Mouse (Mus musculus) liver, embryonic 16.5 days (tissue): Measurements from ENCODE around the gene Chchd6. TPM values are rescaled to one million over a fixed set of nuclear protein-coding genes. Genes with fewer than 3 reads are reported as not detected.

Source experiments
- ATAC-seq: fragments of 200-750 bp; cut with Nextera tagmentation; 2 replicates; pipeline ENCODE4 v1.8.0; 2017; ENCODE audit warnings: low read depth, mild to moderate bottlenecking, moderate number of reproducible peaks, moderate library complexity
- H3K27ac ChIP-seq: fragments of 300-500 bp; sonication (generic); 2 replicates; pipeline ENCODE4 v1.5.1; 2014; ENCODE audit warnings: mild to moderate bottlenecking, low read length
- H3K27me3 ChIP-seq: fragments of 300-500 bp; sonication (generic); 2 replicates; pipeline ENCODE4 v1.6.1; 2014; ENCODE audit warnings: low read depth, low read length, mixed read lengths; ENCODE audit not compliant: control insufficient read depth, insufficient read depth
- H3K36me3 ChIP-seq: fragments of 300-500 bp; sonication (generic); 2 replicates; pipeline ENCODE4 v1.6.1; 2014; ENCODE audit warnings: mild to moderate bottlenecking; ENCODE audit not compliant: control insufficient read depth, insufficient read depth
- H3K4me1 ChIP-seq: fragments of 300-500 bp; sonication (generic); 2 replicates; pipeline ENCODE4 v1.6.1; 2014; ENCODE audit warnings: low read depth, low read length, mixed read lengths; ENCODE audit not compliant: control insufficient read depth
- H3K4me2 ChIP-seq: fragments of 300-500 bp; sonication (generic); 2 replicates; pipeline ENCODE4 v1.6.1; 2014; ENCODE audit warnings: low read depth, low read length, mixed read lengths
- H3K4me3 ChIP-seq: fragments of 300-500 bp; sonication (generic); 2 replicates; pipeline ENCODE4 v1.5.1; 2014; ENCODE audit warnings: low read depth, mild to moderate bottlenecking, low read length
- H3K9ac ChIP-seq: fragments of 300-500 bp; sonication (generic); 2 replicates; pipeline ENCODE4 v1.6.1; 2014; ENCODE audit warnings: low read depth, low read length
- H3K9me3 ChIP-seq: fragments of 300-500 bp; sonication (generic); replicated peaks from 2 replicates; pipeline ENCODE4 v1.6.1; 2016; ENCODE audit warnings: low read length; ENCODE audit not compliant: control insufficient read depth
- WGBS: fragments of 180-500 bp; shearing (Covaris S2); extraction: QIAGEN DNeasy Blood & Tissue Kit; methylation state at CpG from one replicate; pipeline ENCODE4 v1.1.7; 2014; ENCODE audit not compliant: insufficient replicate concordance; 5-methylcytosine and 5-hydroxymethylcytosine counted together
- polyA plus RNA-seq: library from polyadenylated mRNA; unstranded; fragments of >200 nt; fragmentation: Nextera tagmentation; extraction: Ambion mirVana; gene quantifications from 2 replicates; pipeline ENCODE4 v1.2.1, GENCODE M21; 2015

Gene Chchd6
- polyA plus RNA-seq, 1 experiment from 2014 or later, result 11.8 TPM

DNA sequence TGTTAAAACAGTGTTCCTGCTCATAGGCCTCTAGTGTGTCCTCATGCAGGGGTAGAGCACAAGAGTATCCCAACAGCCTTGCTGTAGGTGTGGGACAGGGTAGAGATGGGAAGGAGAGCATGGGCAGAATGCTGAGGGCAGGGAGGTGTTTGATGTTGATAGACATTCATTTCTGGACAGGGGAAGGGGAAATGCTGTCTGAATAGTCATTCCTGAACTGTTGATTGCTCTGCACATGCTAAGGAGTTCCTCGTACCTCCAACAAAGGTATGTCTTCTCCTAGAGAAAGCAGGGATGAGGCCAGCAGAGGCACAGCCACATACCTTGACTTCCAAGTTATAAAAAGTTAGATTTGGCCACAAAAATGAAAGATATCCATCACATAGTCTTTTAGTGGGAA, 95.5 kb downstream of the Chchd6 start:
- 62% methylated on average over 1 of the region's 1 CpGs for WGBS
- Histone ChIP-seq H3K36me3 (no peaks in the 10 kb centered on the region), H3K4me3 (no peak overlapping the region), H3K27me3 (no peaks in the 10 kb centered on the region), H3K4me1 (no peaks in the 10 kb centered on the region), H3K27ac (no peak overlapping the region), H3K9me3 (no peaks in the 10 kb centered on the region), H3K9ac (no peak overlapping the region), H3K4me2 (no peak overlapping the region)
- no peak for ATAC-seq

DNA sequence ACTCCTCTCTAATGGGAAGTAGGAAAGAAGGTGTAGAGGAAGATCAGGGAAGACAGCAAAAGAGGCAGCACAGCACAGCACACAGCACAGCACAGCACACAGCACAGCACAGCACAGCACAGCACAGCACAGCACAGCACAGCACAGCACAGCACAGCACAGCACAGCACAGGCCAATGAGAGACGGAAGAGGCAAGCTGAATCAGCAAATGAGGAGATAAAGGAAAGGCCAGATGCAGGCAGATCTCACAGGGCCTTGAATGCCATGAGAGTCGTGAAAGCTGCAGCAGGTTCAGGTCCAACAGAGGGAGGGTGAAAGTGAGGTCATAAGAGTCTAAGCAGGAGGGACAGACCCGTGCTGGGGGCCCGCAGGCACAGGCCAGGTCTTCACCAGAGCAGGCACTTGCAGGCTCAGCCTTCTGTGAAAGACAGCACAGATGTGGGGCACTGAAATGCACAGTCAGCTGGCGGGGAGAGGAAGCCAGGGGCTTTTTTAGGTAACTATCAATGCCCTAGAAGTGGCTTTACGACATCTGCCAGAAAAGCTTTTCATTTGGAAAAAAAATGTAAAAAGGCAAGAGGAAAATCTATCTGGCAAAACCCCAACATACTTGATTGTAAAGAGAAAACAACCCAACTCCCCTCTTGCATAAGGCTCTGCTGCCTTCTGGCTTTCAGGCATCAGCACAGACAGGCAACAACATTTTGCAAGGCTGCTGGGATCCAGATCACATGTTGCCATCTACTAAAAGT, 96.5 kb downstream of the Chchd6 start:
- H3K9ac ChIP-seq, result no peak overlapping the region
- H3K27me3 ChIP-seq, result no peaks in the 10 kb centered on the region
- no peak overlapping the region for H3K4me3 ChIP-seq
- no peaks in the 10 kb centered on the region for H3K4me1 ChIP-seq
- no peak overlapping the region for H3K27ac ChIP-seq
- no peaks in the 10 kb centered on the region for H3K36me3 ChIP-seq
- no peak overlapping the region for H3K4me2 ChIP-seq
- no peak for ATAC-seq
- no peaks in the 10 kb centered on the region for H3K9me3 ChIP-seq
- 41% methylated on average over 6 of the region's 6 CpGs for WGBS

DNA sequence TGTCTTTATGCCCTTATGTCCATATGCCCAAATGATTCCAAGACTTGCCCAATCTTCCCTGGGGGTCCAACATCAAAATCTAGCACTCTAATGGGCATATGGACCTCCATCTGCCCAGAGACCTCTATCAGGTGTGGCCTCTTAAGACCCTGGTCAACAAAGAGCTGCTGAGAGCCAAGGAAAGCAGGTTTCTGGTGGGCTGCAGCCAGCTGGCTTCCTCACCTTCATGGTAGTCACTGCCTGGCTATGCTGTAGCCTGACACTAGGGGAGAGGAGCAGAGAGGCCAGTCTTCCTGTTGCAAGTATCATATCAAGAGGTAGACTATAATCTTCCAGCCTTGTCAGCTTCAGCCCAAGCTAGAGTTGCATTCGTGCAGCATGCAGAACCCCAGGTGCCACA, 98.5 kb downstream of the Chchd6 start:
- Histone ChIP-seq H3K4me2 (no peak overlapping the region), H3K9ac (no peak overlapping the region), H3K36me3 (no peaks in the 10 kb centered on the region), H3K4me1 (no peaks in the 10 kb centered on the region), H3K4me3 (no peak overlapping the region), H3K27me3 (no peaks in the 10 kb centered on the region), H3K9me3 (no peaks in the 10 kb centered on the region), H3K27ac (no peak overlapping the region)
- ATAC-seq, result no peak
- 64% methylated on average over 1 of the region's 1 CpGs for WGBS

- no peak overlapping the region for H3K9ac ChIP-seq
- H3K9me3 ChIP-seq, result no peaks in the 10 kb centered on the region
- H3K4me3 ChIP-seq, result no peak overlapping the region
- no peak for ATAC-seq
- H3K36me3 ChIP-seq, result no peaks in the 10 kb centered on the region
- no peak overlapping the region for H3K4me2 ChIP-seq
- no peak overlapping the region for H3K27ac ChIP-seq
- no peaks in the 10 kb centered on the region for H3K27me3 ChIP-seq
- 37% methylated on average over 4 of the region's 4 CpGs for WGBS
- H3K4me1 ChIP-seq, result no peaks in the 10 kb centered on the region
Observed at GRCm38 (mm10) chr6:89492368-89492767, 103.1 kb downstream of the Chchd6 start.

- H3K27ac ChIP-seq, result no peak overlapping the region
Observed at GRCm38 (mm10) chr6:89490369-89490768, 105.1 kb downstream of the Chchd6 start.

DNA sequence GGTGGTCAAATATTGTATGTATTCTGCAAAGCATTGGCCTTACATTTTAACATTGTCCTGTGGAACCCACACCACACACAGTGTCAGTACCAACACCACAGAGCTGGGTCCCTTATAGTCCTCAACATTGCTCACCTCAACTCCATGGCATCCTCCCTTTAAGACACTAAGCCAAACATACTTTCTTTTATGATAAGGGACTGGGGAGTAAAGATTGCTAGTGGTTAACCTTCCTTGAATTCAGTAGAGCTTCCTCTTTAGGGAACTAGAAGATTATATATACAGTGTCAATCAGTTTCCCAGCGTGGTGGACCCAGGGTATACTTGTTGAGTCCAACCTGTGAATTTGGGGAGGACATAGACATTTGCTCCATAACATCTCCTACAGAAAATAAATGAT, 105.9 kb downstream of the Chchd6 start:
- WGBS, result 41% methylated on average over 1 of the region's 1 CpGs
- Histone ChIP-seq H3K4me1 (no peaks in the 10 kb centered on the region), H3K9me3 (no peaks in the 10 kb centered on the region), H3K4me3 (no peak overlapping the region), H3K27ac (no peak overlapping the region), H3K9ac (no peak overlapping the region), H3K27me3 (no peaks in the 10 kb centered on the region), H3K4me2 (no peak overlapping the region), H3K36me3 (no peaks in the 10 kb centered on the region)
- no peak for ATAC-seq

More at GRCm38 (mm10) chr6:89490369-89490768, 105.1 kb downstream of the Chchd6 start:
- Histone ChIP-seq H3K4me1 (no peaks in the 10 kb centered on the region), H3K4me2 (no peak overlapping the region), H3K9me3 (no peaks in the 10 kb centered on the region), H3K9ac (no peak overlapping the region), H3K27me3 (no peaks in the 10 kb centered on the region), H3K36me3 (no peaks in the 10 kb centered on the region), H3K4me3 (no peak overlapping the region)
- 73% methylated on average over 3 of the region's 3 CpGs for WGBS
- no peak for ATAC-seq

- no peak overlapping the region for H3K4me3 ChIP-seq
- H3K4me1 ChIP-seq, result no peaks in the 10 kb centered on the region
- H3K36me3 ChIP-seq, result no peaks in the 10 kb centered on the region
- no peak overlapping the region for H3K4me2 ChIP-seq
- no peaks in the 10 kb centered on the region for H3K27me3 ChIP-seq
- no peak overlapping the region for H3K9ac ChIP-seq
- no peaks in the 10 kb centered on the region for H3K9me3 ChIP-seq
- WGBS, result 30% methylated on average over 4 of the region's 4 CpGs
- H3K27ac ChIP-seq, result no peak overlapping the region
- no peak for ATAC-seq
Observed at GRCm38 (mm10) chr6:89486055-89486454, 109.4 kb downstream of the Chchd6 start.

DNA sequence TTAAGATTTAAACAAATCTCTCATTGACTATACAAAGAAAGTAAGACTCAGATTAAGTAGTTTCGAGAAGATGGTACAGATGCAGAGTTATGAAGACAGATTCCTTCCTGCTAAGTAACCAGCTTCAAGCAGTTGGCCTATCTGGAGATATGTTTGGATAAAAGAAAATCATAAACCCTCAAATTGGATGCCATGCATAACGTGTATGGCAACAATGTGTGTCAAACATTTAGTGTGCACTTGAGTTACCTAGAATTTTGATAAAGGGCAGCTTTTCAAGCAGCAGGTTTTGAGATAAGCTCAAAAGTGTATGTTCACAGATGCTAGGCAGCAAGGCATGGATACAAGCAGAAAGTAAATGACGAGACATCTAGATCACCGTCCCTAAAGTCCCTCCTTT, 114.3 kb downstream of the Chchd6 start:
- H3K9me3 ChIP-seq, result no peaks in the 10 kb centered on the region
- no peaks in the 10 kb centered on the region for H3K36me3 ChIP-seq
- no peak overlapping the region for H3K4me2 ChIP-seq
- H3K9ac ChIP-seq, result no peak overlapping the region
- ATAC-seq, result no peak
- H3K4me1 ChIP-seq, result no peaks in the 10 kb centered on the region
- WGBS, result 54% methylated on average over 4 of the region's 4 CpGs
- no peak overlapping the region for H3K27ac ChIP-seq
- no peak overlapping the region for H3K4me3 ChIP-seq
- no peaks in the 10 kb centered on the region for H3K27me3 ChIP-seq

- Histone ChIP-seq H3K27me3 (no peaks in the 10 kb centered on the region), H3K9me3 (no peaks in the 10 kb centered on the region), H3K4me1 (no peaks in the 10 kb centered on the region), H3K4me3 (no peak overlapping the region), H3K4me2 (no peak overlapping the region), H3K9ac (no peak overlapping the region), H3K27ac (no peak overlapping the region), H3K36me3 (no peaks in the 10 kb centered on the region)
- no peak for ATAC-seq
Observed at GRCm38 (mm10) chr6:89467908-89468307, 127.5 kb downstream of the Chchd6 start.
